Mouse (Mus musculus) thymus, postnatal 36 days (tissue): ENCODE results near the gene Yap1.

Experiments used
- DNase-seq, 2 experiments: peaks; one replicate each; pipeline ENCODE4 v3.0.0; 2022; ENCODE audit warnings: mixed read lengths in 2 of 2

Gene Yap1

GRCm38 (mm10) chr9:7971993-7972392 is 32.4 kb downstream of the Yap1 start:
- DNase-seq, result no peak

GRCm38 (mm10) chr9:7967980-7968379 is 36.4 kb downstream of the Yap1 start:
- DNase-seq, result no peak

GRCm38 (mm10) chr9:7965590-7965989 is 38.8 kb downstream of the Yap1 start:
- DNase-seq, result no peak

- no peak for DNase-seq
Observed at GRCm38 (mm10) chr9:7963867-7964266, 40.5 kb downstream of the Yap1 start.

GRCm38 (mm10) chr9:7962915-7963314 is 41.5 kb downstream of the Yap1 start:
- DNase-seq, result no peak

GRCm38 (mm10) chr9:7961366-7962160 is 42.8 kb downstream of the Yap1 start:
- no peak for DNase-seq

- DNase-seq, result no peak
Observed at GRCm38 (mm10) chr9:7960382-7960781, 44.0 kb downstream of the Yap1 start.

- DNase-seq, result no peak
Observed at GRCm38 (mm10) chr9:7959301-7959700, 45.1 kb downstream of the Yap1 start.

- no peak for DNase-seq
Observed at GRCm38 (mm10) chr9:7958025-7958593, 46.3 kb downstream of the Yap1 start.

GRCm38 (mm10) chr9:7957407-7957806 is 47.0 kb downstream of the Yap1 start:
- DNase-seq, result no peak

GRCm38 (mm10) chr9:7956400-7956799 is 48.0 kb downstream of the Yap1 start:
- DNase-seq, result no peak

- no peak for DNase-seq
Observed at GRCm38 (mm10) chr9:7952886-7953285, 51.5 kb downstream of the Yap1 start.

- no peak for DNase-seq
Observed at GRCm38 (mm10) chr9:7950211-7950644, 54.2 kb downstream of the Yap1 start.

- no peak for DNase-seq
Observed at GRCm38 (mm10) chr9:7947946-7948345, 56.5 kb downstream of the Yap1 start.

- DNase-seq, result no peak
Observed at GRCm38 (mm10) chr9:7943796-7944462, 60.5 kb downstream of the Yap1 start.

GRCm38 (mm10) chr9:7942701-7943100 is 61.7 kb downstream of the Yap1 start:
- DNase-seq, result no peak

- DNase-seq, result no peak
Observed at GRCm38 (mm10) chr9:7940075-7940474, 64.3 kb downstream of the Yap1 start.

GRCm38 (mm10) chr9:7934419-7934818 is 70.0 kb downstream of the Yap1 start:
- DNase-seq, result no peak

GRCm38 (mm10) chr9:7929552-7929951 is 74.8 kb downstream of the Yap1 start:
- no peak for DNase-seq

- DNase-seq, result no peak
Observed at GRCm38 (mm10) chr9:7928866-7929265, 75.5 kb downstream of the Yap1 start.

GRCm38 (mm10) chr9:7928207-7928793 is 76.1 kb downstream of the Yap1 start:
- no peak for DNase-seq

GRCm38 (mm10) chr9:7914925-7915324 is 89.5 kb downstream of the Yap1 start:
- no peak for DNase-seq

GRCm38 (mm10) chr9:7914487-7914886 is 89.9 kb downstream of the Yap1 start:
- DNase-seq, result peak; percentile 12 to 31

GRCm38 (mm10) chr9:7913953-7914352 is 90.4 kb downstream of the Yap1 start:
- DNase-seq, result no peak
